Mouse (Mus musculus) forebrain, embryonic 11.5 days (tissue): ENCODE results near the gene Gcc1. TPM values are rescaled to one million over a fixed set of nuclear protein-coding genes. Genes with fewer than 3 reads are reported as not detected.

Experiments
- ATAC-seq: fragments of 200-750 bp; cut with Nextera tagmentation; replicated peaks from 2 replicates; pipeline ENCODE4 v1.8.0; 2017; ENCODE audit warnings: moderate TSS enrichment; ENCODE audit not compliant: low FRiP score
- DNase-seq: peaks from one replicate; pipeline ENCODE4 v3.0.0-alpha.2; 2017; ENCODE audit warnings: low spot score
- H3K27ac ChIP-seq: fragments of 300-500 bp; sonication (generic); 2 replicates; pipeline ENCODE4 v1.5.1; 2014; ENCODE audit warnings: low read depth, low read length
- H3K27me3 ChIP-seq: fragments of 300-500 bp; sonication (generic); 2 replicates; pipeline ENCODE4 v1.6.1; 2014; ENCODE audit warnings: mild to moderate bottlenecking, low read length, mixed read lengths; ENCODE audit not compliant: control insufficient read depth, insufficient read depth
- H3K36me3 ChIP-seq: fragments of 300-500 bp; sonication (generic); 2 replicates; pipeline ENCODE4 v1.6.1; 2014; ENCODE audit warnings: mild to moderate bottlenecking, low read length, moderate library complexity, mixed read lengths; ENCODE audit not compliant: control insufficient read depth, insufficient read depth
- H3K4me1 ChIP-seq: fragments of 300-500 bp; sonication (generic); replicated peaks from 2 replicates; pipeline ENCODE4 v1.6.1; 2014; ENCODE audit warnings: low read length, mixed read lengths; ENCODE audit not compliant: control insufficient read depth, insufficient read depth
- H3K4me2 ChIP-seq: fragments of 300-500 bp; sonication (generic); 2 replicates; pipeline ENCODE4 v1.6.1; 2014; ENCODE audit warnings: low read depth, mild to moderate bottlenecking, low read length, moderate library complexity, mixed read lengths; ENCODE audit not compliant: severe bottlenecking
- H3K4me3 ChIP-seq: fragments of 300-500 bp; sonication (generic); 2 replicates; pipeline ENCODE4 v1.5.1; 2014; ENCODE audit warnings: low read depth, low read length
- H3K9ac ChIP-seq: fragments of 300-500 bp; sonication (generic); 2 replicates; pipeline ENCODE4 v1.6.1; 2014; ENCODE audit warnings: low read length
- H3K9me3 ChIP-seq: fragments of 300-500 bp; sonication (generic); 2 replicates; pipeline ENCODE4 v1.6.1; 2016; ENCODE audit warnings: low read length, mixed read lengths; ENCODE audit not compliant: control insufficient read depth
- WGBS: fragments of 180-500 bp; shearing (Covaris S2); extraction: QIAGEN DNeasy Blood & Tissue Kit; methylation state at CpG from one replicate; pipeline ENCODE4 v1.1.7; 2014; 5-methylcytosine and 5-hydroxymethylcytosine counted together
- polyA plus RNA-seq: library from polyadenylated mRNA; unstranded; fragments of >200 nt; fragmentation: Nextera tagmentation; extraction: Ambion mirVana; gene quantifications from 2 replicates; pipeline ENCODE4 v1.2.1, GENCODE M21; 2014

The Gcc1 gene
- polyA plus RNA-seq, 1 experiment from 2014 or later, result 10.4 TPM

GRCm38 (mm10) chr6:28423767-28424695 lies 4.2 kb downstream of the Gcc1 start:
- Histone ChIP-seq H3K4me2 (peak overlapping the region; percentile 55), H3K9me3 (no peaks in the 10 kb centered on the region), H3K4me3 (peak overlapping the region; percentile 91), H3K36me3 (peaks cover 3% of the 10 kb centered on the region), H3K9ac (peak overlapping the region; percentile 93), H3K4me1 (peaks cover 14% of the 10 kb centered on the region), H3K27ac (0 out of 2 replicates have a peak overlapping the region, but pooled peaks have one; percentile 50), H3K27me3 (no peaks in the 10 kb centered on the region)
- peak; percentile 80 for DNase-seq
- peak; percentile 57 for ATAC-seq
- WGBS, result 12% methylated on average over 44 of the region's 46 CpGs

DNA sequence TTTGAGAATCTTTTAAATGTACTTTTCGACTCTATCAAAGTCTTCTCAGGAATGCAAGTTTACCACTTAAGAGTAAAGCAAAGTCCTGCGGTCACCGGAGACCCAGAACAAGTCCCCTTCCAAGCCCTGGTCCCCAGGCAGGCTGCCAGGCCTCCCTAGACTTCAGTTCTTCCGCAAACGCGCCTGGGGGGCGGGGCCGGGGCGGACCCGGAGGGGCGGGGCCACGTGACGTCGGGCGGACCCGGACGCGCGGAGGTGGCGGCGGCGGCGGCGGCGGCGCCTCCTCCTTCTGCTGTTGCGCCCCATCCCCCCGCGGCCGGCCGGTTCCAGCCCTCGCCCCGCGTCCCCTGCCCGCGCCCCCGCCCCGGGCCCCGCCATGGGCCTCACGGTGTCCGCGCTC lies 4.9 kb downstream of the Gcc1 start, which contains the start of gene Arf5:
Gene Arf5 (plus strand): TSS at position 248 of the 400 bp plus-strand sequence.
- peak within 1 kb of the TSS; percentile 91 for H3K4me3 ChIP-seq
- H3K4me1 ChIP-seq, result peaks cover 14% of the 10 kb centered on the region
- DNase-seq (peak; percentile 97), ATAC-seq (peak; percentile 86)
- H3K36me3 ChIP-seq, result peaks cover 5% of the 10 kb centered on the region
- H3K9ac ChIP-seq, result peak within 1 kb of the TSS; percentile 93
- 2% methylated on average over 42 of the region's 42 CpGs for WGBS
- peak within 1 kb of the TSS; percentile 55 for H3K4me2 ChIP-seq
- H3K9me3 ChIP-seq, result no peaks in the 10 kb centered on the region
- no peaks in the 10 kb centered on the region for H3K27me3 ChIP-seq
- 0 out of 2 replicates have a peak within 1 kb of the TSS, but pooled peaks have one; percentile 50 for H3K27ac ChIP-seq

- H3K36me3 ChIP-seq, result peaks cover 7% of the 10 kb centered on the region
- no peaks in the 10 kb centered on the region for H3K27me3 ChIP-seq
- H3K9me3 ChIP-seq, result no peaks in the 10 kb centered on the region
- H3K4me1 ChIP-seq, result peaks cover 14% of the 10 kb centered on the region
- H3K4me3 ChIP-seq, result peak overlapping the region; percentile 91; the same call in 1 of the 2 replicates
- DNase-seq, result no peak
- no peak overlapping the region for H3K27ac ChIP-seq
- peak; percentile 17 for ATAC-seq
- H3K9ac ChIP-seq, result no peak overlapping the region; the same call in 1 of the 2 replicates
- WGBS, result 72% methylated on average over 15 of the region's 15 CpGs
- no peak overlapping the region for H3K4me2 ChIP-seq
Measured at GRCm38 (mm10) chr6:28422651-28423290, 5.4 kb downstream of the Gcc1 start.

DNA sequence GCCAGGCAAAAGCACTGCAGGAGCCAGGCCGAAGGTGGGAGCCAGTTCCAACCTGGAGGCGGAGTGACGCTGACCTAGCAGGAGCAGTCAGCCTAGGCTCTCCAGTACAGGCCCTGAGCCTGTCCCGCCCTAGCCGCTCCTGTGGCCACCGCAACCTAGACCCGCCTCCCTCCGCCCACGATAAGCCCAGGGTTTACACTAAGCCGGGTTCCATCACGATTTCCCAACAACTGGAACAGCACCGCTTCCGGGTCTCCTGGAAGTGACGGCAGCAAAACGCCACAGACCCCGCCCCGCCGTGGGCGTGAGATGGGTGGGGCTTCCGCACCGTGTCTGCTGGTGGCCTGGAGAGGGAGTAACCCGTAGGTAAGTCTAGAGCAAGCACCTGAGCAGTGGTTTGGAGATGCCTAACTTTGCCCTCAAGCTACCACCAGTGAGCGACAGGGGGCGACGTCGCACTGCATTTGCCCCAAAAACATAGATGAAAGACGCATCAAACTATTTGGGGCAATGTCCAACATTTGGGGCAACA lies 6.7 kb downstream of the Gcc1 start:
- Histone ChIP-seq H3K4me1 (peaks cover 14% of the 10 kb centered on the region), H3K9ac (peak overlapping the region; percentile 79), H3K27ac (0 out of 2 replicates have a peak overlapping the region, but pooled peaks have one; percentile 41), H3K9me3 (no peaks in the 10 kb centered on the region), H3K4me3 (peak overlapping the region; percentile 82), H3K4me2 (peak overlapping the region; percentile 78), H3K27me3 (no peaks in the 10 kb centered on the region), H3K36me3 (peaks cover 7% of the 10 kb centered on the region)
- peak; percentile 95 for DNase-seq
- ATAC-seq, result peak; percentile 84
- WGBS, result under 1% methylated on average over 27 of the region's 27 CpGs

DNA sequence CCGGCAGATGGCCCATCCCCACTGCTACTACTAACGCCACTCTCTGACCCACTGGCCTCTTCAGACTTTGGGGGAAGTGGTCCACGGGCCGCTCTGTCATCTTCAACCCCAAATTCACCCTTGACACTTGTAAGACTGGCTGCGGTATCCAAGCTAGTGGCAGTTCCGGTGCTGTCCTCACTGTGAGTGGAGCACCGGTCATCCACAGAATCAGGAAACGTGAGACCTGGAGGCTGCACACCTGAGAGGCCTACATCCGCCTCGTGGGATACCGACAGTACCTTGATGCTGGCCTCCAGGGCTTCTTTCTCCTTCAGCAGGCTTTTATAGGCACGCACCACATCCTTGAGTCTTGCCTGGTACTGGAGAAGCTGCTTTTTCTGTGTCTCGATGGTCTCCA lies 7.3 kb downstream of the Gcc1 start:
- WGBS, result 22% methylated on average over 13 of the region's 13 CpGs
- Histone ChIP-seq H3K4me2 (peak overlapping the region; percentile 78), H3K9ac (peak overlapping the region; percentile 79), H3K4me3 (peak overlapping the region; percentile 82), H3K36me3 (peaks cover 4% of the 10 kb centered on the region; the same call in 1 of the 2 replicates), H3K27ac (no peak overlapping the region), H3K27me3 (no peaks in the 10 kb centered on the region), H3K4me1 (peaks cover 14% of the 10 kb centered on the region), H3K9me3 (no peaks in the 10 kb centered on the region)
- ATAC-seq (no peak), DNase-seq (no peak)

DNA sequence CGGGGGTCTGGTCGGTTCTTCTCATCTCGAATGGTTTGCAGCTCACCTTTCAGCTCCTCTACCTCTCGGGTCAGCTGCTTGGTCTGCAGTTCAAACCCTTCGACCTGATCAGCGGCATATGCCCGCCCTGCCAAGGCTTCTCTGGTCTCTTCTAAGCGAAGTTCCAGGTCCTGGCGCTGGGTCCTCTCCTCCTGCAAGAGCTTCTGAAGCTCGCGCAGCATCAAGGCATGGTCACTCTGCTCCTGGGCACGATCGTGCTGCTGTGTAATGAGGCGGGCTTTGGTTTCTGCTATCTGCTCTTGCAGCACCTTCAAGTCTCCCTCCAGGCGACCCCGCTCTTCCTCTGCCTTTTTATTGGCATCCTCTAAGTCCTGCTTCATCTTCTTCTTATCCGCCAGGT lies 7.8 kb downstream of the Gcc1 start:
- Histone ChIP-seq H3K27ac (no peak overlapping the region), H3K4me1 (peaks cover 14% of the 10 kb centered on the region), H3K4me3 (peak overlapping the region; percentile 82), H3K27me3 (no peaks in the 10 kb centered on the region), H3K9ac (no peak overlapping the region; the same call in 1 of the 2 replicates), H3K9me3 (no peaks in the 10 kb centered on the region), H3K36me3 (peaks cover 4% of the 10 kb centered on the region; the same call in 1 of the 2 replicates), H3K4me2 (peak overlapping the region; percentile 78)
- ATAC-seq (no peak), DNase-seq (no peak)
- WGBS, result 86% methylated on average over 17 of the region's 17 CpGs

GRCm38 (mm10) chr6:28419673-28420072 lies 8.5 kb downstream of the Gcc1 start:
- no peak for DNase-seq
- no peak for ATAC-seq
- Histone ChIP-seq H3K27ac (no peak overlapping the region), H3K9me3 (no peaks in the 10 kb centered on the region), H3K36me3 (peaks cover 4% of the 10 kb centered on the region; the same call in 1 of the 2 replicates), H3K4me1 (peaks cover 14% of the 10 kb centered on the region), H3K4me2 (no peak overlapping the region), H3K9ac (no peak overlapping the region), H3K4me3 (no peak overlapping the region), H3K27me3 (no peaks in the 10 kb centered on the region)
- 83% methylated on average over 2 of the region's 2 CpGs for WGBS

- Histone ChIP-seq H3K27ac (no peak overlapping the region), H3K4me2 (no peak overlapping the region), H3K9me3 (no peaks in the 10 kb centered on the region), H3K9ac (no peak overlapping the region), H3K36me3 (peaks cover 4% of the 10 kb centered on the region; the same call in 1 of the 2 replicates), H3K27me3 (no peaks in the 10 kb centered on the region), H3K4me3 (no peak overlapping the region), H3K4me1 (peaks cover 11% of the 10 kb centered on the region)
- DNase-seq (no peak), ATAC-seq (no peak)
- WGBS, result 91% methylated on average over 14 of the region's 14 CpGs
Measured at GRCm38 (mm10) chr6:28418449-28418848, 9.7 kb downstream of the Gcc1 start.
